Mouse (Mus musculus) spleen, adult 2 months (tissue): ENCODE results near the gene Spint1. TPM values are rescaled to one million over a fixed set of nuclear protein-coding genes. Genes with fewer than 3 reads are reported as not detected.
A peak's percentile ranks its signal among the peaks of the same experiment; 100 is the strongest.

Experiments used
- DNase-seq, 2 experiments: peaks; one replicate each; pipeline versions ENCODE4 v3.0.0 to v3.0.0-alpha.2; 2012 to 2021; ENCODE audit warnings: low spot score in 2 of 2, low read depth in 1 of 2
- H3K27ac ChIP-seq: fragments of 200-500 bp; 2 replicates; pipeline ENCODE4 v1.5.1; 2012; ENCODE audit warnings: low read length, inconsistent platforms; ENCODE audit not compliant: insufficient read depth
- H3K27me3 ChIP-seq: fragments of 200-500 bp; 2 replicates; pipeline ENCODE4 v1.6.1; 2012; ENCODE audit warnings: mild to moderate bottlenecking, moderate library complexity, low read length, inconsistent platforms; ENCODE audit not compliant: control insufficient read depth, insufficient read depth
- H3K36me3 ChIP-seq: fragments of 200-500 bp; 2 replicates; pipeline ENCODE4 v1.6.1; 2012; ENCODE audit warnings: mild to moderate bottlenecking, low read length, inconsistent platforms; ENCODE audit not compliant: control insufficient read depth, insufficient read depth
- H3K4me1 ChIP-seq: fragments of 200-500 bp; 2 replicates; pipeline ENCODE4 v1.6.1; 2011; ENCODE audit warnings: inconsistent platforms; ENCODE audit not compliant: control insufficient read depth, insufficient read depth, insufficient read length
- H3K4me3 ChIP-seq: fragments of 200-500 bp; 2 replicates; pipeline ENCODE4 v1.5.1; 2011; ENCODE audit warnings: mild to moderate bottlenecking, inconsistent platforms; ENCODE audit not compliant: insufficient read depth, insufficient read length; ENCODE audit errors: extremely low read depth
- CTCF ChIP-seq: fragments of 200-500 bp; IDR thresholded peaks from 2 replicates; pipeline ENCODE4 v1.5.1; 2011; ENCODE audit warnings: mild to moderate bottlenecking, inconsistent platforms; ENCODE audit not compliant: insufficient read depth, insufficient read length, insufficient replicate concordance; ENCODE audit errors: extremely low read depth
- POLR2A ChIP-seq: fragments of 200-500 bp; IDR thresholded peaks from 2 replicates; pipeline ENCODE4 v1.6.1; 2011; ENCODE audit warnings: low read depth, low read length, inconsistent platforms
- WGBS: fragments of 180-500 bp; shearing (Covaris S2); methylation state at CpG from one replicate; pipeline ENCODE4 v1.1.7; 2018; 5-methylcytosine and 5-hydroxymethylcytosine counted together
- polyA plus RNA-seq: library from polyadenylated mRNA; depleted of rRNA; stranded (reverse); fragments of >200 nt; gene quantifications from 2 replicates; pipeline ENCODE4 v1.2.3, GENCODE M21; 2012; rRNA removed

The Spint1 gene
- polyA plus RNA-seq, 1 experiment, result 2.9 TPM

- Histone ChIP-seq H3K27me3 (no peaks in the 10 kb centered on the region), H3K4me3 (no peak overlapping the region), H3K36me3 (peaks cover 32% of the 10 kb centered on the region), H3K27ac (no peak overlapping the region), H3K4me1 (peaks cover 13% of the 10 kb centered on the region; the same call in 1 of the 2 replicates)
- TF ChIP-seq CTCF (peak; percentile 65; the same call in 1 of the 2 replicates), POLR2A (no peak)
- peak; percentile 31 to 48 for DNase-seq
- WGBS, result 45% methylated on average over 5 of the region's 5 CpGs
These were observed 61.2 kb downstream of the Spint1 start for GRCm38 (mm10) chr2:119298330-119298729.

DNA sequence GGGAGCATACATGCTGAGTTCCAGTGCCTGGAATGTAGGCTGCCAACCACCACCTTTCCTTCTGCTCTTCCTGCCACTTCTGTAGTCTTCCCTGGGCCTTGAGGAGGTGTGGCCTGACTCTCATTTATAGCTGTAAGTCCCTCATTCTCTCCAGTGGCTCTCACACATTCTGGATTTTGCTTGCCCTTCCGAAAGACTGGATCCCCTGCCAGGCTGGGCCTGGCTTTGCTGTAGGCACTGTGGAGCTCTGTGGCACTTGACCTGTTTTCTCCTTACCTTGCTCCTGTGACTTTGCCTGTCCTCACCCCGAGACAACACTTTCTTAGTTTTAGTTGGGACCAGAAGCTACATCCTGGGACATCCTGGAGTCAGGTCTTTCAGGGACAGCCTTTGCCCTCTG, 61.7 kb downstream of the Spint1 start:
- WGBS, result 87% methylated on average over 2 of the region's 2 CpGs
- Histone ChIP-seq H3K4me1 (peaks cover 13% of the 10 kb centered on the region; the same call in 1 of the 2 replicates), H3K27ac (no peak overlapping the region), H3K36me3 (peaks cover 27% of the 10 kb centered on the region), H3K27me3 (no peaks in the 10 kb centered on the region), H3K4me3 (no peak overlapping the region)
- DNase-seq, result no peak
- TF ChIP-seq CTCF, result no peak
- TF ChIP-seq POLR2A, result no peak

Other genes with a start within 250 kb of the Spint1 start
- 3.9 and 4.0 TPM in 2 replicates for gene Ccdc32, start 208.0 kb upstream of the Spint1 start, polyA plus RNA-seq
- 3.2 and 4.3 TPM in 2 replicates for gene Rpusd2, start 202.6 kb upstream of the Spint1 start, polyA plus RNA-seq
- 0.35 and 0.42 TPM in 2 replicates for gene Knl1, start 190.2 kb upstream of the Spint1 start, polyA plus RNA-seq
- 5.0 and 6.4 TPM in 2 replicates for gene Rad51, start 124.6 kb upstream of the Spint1 start, polyA plus RNA-seq
- 10.1 and 12.7 TPM in 2 replicates for gene Rmdn3, start 80.3 kb upstream of the Spint1 start, polyA plus RNA-seq
- gene Gchfr, start 69.6 kb upstream of the Spint1 start, polyA plus RNA-seq, result 3.2 and 4.2 TPM in 2 replicates
- 0.09 and 0.26 TPM in 2 replicates for gene Gm14137, start 62.9 kb upstream of the Spint1 start, polyA plus RNA-seq
- gene Zfyve19, start 28.7 kb upstream of the Spint1 start, polyA plus RNA-seq, result 23.7 and 42.8 TPM in 2 replicates
- 2.9 and 3.5 TPM in 2 replicates for gene Dnajc17, start 28.6 kb upstream of the Spint1 start, polyA plus RNA-seq
- not detected in 2 replicates for gene Ppp1r14d, start 7.5 kb upstream of the Spint1 start, polyA plus RNA-seq
- gene Rhov, start 33.9 kb downstream of the Spint1 start, polyA plus RNA-seq, result 0.15 and 0.38 TPM in 2 replicates
- gene Vps18, start 51.4 kb downstream of the Spint1 start, polyA plus RNA-seq, result 19.3 and 24.1 TPM in 2 replicates
- gene Dll4, start 88.4 kb downstream of the Spint1 start, polyA plus RNA-seq, result 5.6 and 6.2 TPM in 2 replicates
- gene Chac1, start 113.9 kb downstream of the Spint1 start, polyA plus RNA-seq, result 1.9 and 2.9 TPM in 2 replicates
- 7.3 and 8.0 TPM in 2 replicates for gene Ino80, start 240.3 kb downstream of the Spint1 start, polyA plus RNA-seq